Mouse (Mus musculus) adrenal gland, adult 2 months (tissue): ENCODE data around the gene Med22. TPM values are rescaled to one million over a fixed set of nuclear protein-coding genes. Genes with fewer than 3 reads are reported as not detected.
"Not testable (repeated sequence)": the region's sequence is repeated elsewhere in the genome, so short reads cannot be mapped to it uniquely, and the experiment has no call there.

Source experiments
- DNase-seq: peaks from one replicate; pipeline ENCODE4 v3.0.0; 2021
- polyA plus RNA-seq: library from polyadenylated mRNA; depleted of rRNA; stranded (reverse); fragments of >200 nt; gene quantifications from 2 replicates; pipeline ENCODE4 v1.2.3, GENCODE M21; 2012
- total RNA-seq, 2 experiments: library from RNA; stranded (reverse); gene quantifications; 2 replicates each; pipeline ENCODE4 v1.2.3; 2021

Med22 gene
- total and polyA plus RNA-seq, 3 experiments = 45.0 to 56.8 (median 48.3) TPM

DNA sequence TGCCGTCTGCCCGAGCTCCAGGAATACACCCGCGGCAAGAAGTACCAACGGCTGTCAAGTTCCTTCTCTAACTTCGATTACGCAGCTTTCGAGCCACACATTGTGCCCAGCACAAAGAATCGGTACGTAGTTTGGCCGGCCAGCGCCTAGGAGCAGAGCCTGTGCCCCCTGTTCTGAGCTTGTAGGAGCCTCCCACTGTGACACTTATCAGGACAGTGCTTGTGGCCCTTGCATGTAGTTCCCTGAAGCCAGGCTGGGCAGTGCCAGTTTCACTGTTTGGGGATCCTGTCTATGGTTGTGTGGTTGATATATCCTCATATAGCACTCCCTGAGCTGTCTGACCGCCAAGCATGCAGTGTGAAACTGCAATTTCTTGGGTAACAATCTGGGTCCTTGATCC, 6.3 kb upstream of the Med22 start:
- DNase-seq = no peak

DNA sequence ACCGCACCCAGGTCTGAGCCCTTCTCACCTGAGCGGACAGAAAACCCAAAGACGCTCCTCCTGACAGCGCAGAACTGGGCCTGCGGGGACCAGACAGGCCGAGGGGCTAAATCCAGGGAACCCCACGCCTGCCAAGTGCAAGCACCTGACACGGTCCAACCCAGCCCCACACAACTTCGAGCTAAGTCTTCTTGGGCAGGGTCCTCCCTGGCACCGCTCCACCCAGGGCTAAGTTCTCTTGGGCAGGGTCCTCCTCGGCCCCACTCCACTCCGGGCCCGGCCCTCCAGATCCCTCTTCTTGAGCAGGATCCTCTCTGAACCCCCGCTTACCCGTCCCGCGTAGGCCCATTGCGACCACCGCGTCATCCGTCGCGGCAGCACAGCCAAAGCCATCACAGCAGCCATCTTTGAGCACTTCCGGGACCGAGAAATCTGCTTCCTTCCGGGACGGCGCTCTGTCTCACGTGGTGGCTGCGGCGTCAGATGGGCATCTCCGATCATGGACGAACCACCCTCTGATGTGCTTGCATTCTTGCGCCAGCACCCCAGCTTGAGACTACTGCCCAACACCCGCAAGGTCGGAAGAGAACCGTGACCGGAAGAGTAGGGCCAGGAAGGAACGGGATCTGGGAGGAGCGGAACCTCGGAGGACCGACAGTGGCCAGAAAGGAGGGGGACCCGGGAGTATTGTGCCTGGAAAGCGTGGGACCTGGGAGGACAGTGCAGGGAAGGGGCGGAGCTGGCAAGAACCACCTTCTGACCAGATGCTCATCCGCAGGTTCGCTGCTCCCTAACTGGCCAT, 5.7 kb upstream of the Med22 start, which contains the start of the genes Surf2 and Surf1:
Gene Surf2 (plus strand): TSS at position 441 of the 802 bp plus-strand sequence.
Gene Surf1 (minus strand): TSS at position 604 of the 802 bp plus-strand sequence.
- DNase-seq = peak; percentile 90

DNA sequence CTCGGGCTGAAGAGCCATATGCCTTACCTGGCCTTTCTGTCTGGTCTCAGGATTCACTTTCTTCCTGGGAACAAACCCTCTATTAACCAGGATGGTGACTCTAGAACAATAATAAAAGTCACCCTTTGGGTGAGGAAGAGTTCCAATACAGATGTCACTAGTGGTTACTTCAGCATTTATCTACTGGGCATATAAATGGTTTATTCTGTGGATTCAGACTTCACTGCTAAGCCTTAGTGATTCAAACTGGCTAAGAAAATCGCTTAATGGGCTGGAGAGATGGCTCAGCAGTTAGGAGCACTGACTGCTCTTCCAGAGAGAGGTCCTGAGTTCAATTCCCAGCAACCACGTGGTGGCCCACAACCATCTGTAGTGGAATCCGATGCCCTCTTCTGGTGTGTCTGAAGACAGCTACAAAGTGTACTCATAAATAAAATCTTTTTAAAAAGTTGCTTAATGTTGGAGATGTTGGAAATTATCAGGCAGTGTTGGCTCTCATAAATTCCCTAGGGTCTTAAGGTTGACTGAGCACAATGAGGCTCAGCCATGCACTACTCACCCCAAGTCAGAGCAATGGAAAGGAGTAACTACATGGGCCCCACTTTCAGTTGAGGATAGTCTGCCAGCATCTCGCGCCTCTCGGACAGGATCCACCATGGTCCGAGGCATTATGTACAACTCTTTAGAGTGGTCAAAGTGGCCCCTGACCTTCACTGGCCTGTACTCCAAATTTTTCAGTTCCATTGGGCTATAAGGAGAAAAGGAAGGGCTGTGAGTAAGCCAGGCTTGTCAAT, 3.9 kb upstream of the Med22 start:
- no peak for DNase-seq

DNA sequence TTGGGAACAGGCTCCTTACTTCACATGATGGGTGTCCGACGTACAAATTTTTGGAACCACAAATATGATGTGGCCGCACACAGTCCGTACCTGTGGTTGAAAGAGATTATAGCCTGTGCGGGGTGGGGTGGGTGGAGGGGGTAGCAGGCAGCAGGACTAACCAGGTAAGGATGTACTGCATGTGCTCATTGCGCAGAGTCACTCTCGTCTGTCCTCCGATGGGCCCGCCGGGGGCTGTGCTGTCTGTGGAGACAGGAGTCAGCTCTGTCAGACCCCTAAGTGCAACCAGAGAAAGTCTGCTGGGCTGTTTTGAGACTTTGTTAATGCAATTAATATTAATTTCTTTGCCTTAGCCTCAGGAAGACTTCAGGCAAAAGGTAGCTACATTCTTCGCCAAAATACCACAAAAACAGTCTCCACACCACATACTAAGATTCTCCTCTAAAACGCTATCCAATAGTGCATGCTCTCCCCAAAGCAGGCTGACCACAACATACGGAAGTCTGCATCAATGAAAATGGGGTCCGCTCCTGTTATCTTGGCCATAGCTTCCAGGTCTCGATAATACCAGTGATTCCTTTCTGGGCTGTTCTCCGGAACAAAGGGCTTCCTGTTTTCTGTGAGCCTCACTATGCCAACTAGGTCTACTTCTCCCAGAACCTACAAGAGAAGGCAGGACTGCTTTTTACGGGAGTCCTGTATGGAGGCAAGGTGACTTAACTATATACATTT, 3.1 kb upstream of the Med22 start:
- DNase-seq = no peak

DNA sequence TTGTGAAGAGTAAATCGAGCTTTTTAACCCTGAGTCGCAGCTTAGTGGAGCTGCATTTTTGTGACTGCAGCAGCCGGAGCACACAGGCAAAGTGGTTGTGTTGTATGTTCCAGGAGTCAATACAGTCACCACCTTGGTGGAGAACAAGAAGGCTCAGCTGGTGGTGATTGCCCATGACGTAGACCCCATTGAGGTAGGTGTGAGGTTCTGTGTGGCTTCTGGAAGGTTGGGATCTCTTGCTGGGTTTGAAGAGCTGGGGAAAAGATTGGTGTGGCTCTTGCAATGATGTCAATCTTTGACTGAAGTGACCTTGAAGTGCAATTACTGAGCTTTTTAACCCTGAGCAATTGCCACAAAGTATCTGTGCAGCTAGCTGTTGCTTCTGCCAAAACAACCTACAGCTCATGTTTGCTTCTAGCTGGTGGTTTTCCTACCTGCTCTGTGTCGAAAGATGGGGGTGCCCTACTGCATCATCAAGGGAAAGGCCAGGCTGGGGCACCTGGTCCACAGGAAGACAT, 1.8 kb upstream of the Med22 start:
- no peak for DNase-seq

DNA sequence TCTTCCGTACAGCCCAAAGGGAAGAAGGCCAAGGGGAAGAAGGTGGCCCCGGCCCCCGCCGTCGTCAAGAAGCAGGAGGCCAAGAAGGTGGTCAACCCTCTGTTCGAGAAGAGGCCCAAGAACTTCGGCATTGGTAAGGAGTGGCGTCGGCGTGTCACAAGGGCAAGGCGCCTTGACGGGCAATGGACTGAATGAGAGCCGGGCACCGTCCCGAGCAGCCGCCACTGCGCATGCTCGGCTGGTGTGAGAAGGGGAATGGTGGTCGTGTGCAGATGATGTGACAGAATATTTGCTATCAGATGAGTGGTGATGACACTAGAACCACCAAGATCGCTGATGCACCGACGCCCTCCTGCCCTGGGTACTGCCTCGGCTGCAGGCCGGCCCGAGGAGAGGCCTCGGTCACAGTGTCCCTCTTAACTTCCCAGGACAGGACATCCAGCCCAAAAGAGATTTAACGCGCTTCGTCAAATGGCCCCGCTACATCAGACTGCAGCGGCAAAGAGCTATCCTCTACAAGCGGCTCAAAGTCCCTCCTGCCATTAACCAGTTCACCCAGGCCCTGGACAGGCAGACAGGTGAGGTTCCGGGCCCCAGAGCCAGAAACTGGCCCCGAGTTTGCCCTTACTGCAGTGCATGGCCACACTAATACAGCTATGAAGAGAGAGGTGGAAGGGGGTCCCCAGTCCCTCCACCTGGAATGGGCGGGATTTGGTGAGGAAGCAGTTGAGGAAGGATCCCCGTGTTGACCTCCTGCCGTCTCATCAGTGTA, 703 bp upstream of the Med22 start:
- no peak for DNase-seq

DNA sequence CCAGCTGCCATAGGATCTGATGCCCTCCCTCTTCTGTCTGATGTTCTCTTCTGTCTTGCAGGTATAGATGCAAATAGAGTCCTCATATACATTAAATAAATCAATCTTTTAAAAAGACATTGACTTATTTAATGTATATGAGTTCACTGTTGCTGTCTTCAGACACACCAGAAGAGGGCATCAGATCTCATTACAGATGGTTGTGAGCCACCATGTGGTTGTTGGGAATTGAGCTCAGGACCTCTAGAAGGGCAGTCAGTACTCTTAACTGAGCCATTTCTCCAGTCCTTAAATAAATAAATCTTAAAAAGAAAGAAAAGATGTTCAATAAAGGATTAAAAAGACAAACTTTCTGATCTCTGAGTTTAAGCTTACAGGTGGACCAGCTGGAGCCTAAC, 1.1 kb downstream of the Med22 start:
- no peak for DNase-seq

DNA sequence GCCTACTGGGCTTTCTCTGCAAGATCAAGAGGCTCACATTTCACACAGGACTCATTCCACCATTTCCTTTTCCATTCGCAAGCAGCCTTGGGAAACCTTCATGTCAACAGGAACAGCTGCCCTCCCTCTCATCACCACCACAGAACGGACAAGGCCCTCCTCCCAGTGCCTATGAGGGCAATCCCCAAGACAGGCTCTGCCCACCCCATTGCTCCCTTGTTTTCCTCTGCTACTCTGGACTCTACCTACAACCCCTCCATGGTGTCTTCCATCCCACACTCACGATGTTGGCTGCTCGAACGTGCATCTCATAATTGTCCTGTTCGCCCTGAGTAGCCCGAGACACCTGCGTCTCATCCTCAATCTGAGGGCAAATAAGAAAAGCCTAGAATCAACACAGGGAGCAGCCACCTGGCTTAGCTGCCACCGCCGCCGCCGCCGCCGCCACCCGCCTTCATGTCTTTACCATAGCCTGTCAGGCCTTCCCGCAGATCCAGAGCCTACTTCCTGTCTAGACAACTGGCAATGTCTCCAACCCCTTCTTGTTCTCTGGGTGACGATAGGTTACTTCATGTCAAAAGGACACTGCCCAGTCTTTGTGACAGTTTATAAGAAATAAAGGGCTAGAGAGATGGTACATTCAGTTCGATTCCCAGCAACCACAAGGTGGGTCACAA, 1.6 kb downstream of the Med22 start:
- DNase-seq = no peak

DNA sequence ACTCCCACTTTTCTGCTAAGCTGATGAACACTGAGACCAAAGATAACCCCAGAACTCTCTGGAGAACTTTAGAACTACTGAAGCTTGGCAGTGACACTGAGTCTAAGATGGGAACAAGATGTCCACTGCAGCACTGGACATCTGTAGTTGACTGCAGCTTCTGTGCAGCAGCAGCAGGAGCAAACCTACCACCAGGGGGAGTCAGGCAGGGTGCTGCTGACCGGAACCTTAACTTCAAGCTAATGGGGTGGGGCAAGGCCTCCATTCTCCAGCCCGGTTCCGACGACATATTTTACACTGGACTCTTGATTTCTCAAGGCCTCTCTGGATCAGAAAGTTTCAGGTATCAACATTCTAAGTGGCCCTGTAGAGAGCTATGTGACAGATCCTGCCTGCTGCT, 3.4 kb downstream of the Med22 start:
- peak; percentile 65 for DNase-seq

DNA sequence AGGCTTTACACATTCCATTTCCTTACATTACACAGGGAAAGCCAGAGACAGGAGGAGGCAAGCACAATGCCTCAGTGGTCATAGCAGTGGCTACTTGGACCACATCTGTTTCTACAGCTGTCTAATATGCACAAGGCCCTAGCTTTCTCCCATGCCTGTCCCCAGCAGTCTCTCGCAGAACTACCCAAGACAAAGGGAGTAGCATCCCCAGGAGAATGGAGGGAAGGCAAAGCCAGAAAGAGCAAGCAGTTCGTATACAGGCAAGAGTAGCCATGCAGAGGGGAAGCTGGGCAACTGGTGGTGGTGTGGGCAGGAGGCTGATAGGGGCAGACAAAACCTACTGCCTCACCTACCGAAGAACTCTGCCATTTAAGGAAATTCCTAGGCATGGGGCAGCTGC, 4.0 kb downstream of the Med22 start:
- DNase-seq = no peak

DNA sequence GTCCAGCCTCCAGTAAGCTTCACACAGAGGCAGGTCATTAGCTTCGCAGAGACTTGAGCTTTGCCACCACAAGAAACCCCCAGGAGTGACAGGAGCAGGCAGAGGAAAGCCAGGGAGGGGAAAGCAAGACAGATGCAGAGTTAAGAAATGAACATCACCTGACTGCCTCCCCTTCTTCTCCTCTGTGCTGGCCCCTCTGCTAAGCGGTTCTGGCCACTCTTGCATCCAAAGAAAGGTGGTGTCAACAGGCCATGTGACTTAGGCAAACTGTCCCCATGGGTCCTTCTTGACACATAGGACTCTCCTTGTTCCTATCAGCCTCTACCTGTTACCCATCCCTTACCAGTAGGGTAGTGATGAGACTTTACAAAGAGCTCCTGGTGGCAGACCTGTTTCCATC, 4.5 kb downstream of the Med22 start:
- no peak for DNase-seq

DNA sequence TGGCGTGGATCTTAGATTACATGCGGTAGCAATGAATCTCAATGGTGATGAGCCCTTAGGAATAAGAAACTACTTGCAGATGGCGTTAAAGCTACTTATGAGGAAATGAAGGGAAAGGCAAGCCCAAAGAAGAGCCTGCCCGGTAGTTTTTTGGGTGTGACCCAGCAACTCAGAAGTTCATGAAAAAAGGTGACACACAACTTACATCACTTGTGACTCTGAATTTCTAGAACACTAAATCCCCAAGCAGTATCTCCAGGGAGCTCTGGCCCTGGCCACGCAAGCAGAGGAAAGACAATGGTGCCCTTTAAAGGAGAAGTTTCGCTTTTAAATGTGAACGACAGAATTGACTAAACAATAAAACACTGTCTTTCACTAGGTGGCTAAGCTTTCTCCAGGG, 7.2 kb downstream of the Med22 start:
- no peak for DNase-seq

DNA sequence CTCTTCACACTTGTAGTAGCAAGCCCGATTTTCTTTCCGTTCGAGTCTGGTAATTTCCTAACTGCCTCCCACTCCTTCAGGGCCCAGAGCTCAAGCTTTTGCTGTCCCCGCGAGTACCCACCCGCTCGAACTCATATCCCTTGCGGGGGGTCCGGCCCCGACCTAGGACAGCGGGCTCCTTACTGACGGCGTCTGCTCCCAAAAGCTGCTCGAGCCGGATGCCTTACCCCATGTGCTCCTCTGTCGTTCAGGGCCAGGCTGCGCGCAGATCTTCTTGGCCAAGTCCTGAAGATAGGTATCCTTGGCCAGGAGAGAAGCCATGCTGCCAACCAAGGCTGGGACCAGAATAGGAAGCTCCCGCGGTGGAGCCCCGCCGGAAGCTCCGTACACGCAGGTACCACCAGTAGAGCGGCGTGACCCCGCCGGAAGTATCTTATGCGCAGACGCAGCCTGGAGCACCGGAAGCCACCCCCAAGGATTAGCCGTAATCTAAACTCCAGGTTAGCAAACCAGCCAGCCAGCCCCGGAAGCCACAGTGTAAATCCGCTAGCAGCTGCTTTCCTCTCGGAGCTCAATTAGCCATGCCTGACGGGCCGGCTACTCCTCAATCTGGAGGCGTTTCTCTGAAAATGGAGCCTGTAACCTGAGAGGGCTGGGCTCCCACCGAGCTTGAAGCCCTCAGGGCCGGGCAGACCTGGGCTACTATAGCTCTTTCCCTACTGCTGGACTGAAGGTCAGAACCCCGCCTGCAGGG, 7.8 kb downstream of the Med22 start, which contains the start of gene Surf6:
Gene Surf6 (minus strand): TSS at position 413 of the 754 bp plus-strand sequence.
- peak; percentile 98 for DNase-seq

DNA sequence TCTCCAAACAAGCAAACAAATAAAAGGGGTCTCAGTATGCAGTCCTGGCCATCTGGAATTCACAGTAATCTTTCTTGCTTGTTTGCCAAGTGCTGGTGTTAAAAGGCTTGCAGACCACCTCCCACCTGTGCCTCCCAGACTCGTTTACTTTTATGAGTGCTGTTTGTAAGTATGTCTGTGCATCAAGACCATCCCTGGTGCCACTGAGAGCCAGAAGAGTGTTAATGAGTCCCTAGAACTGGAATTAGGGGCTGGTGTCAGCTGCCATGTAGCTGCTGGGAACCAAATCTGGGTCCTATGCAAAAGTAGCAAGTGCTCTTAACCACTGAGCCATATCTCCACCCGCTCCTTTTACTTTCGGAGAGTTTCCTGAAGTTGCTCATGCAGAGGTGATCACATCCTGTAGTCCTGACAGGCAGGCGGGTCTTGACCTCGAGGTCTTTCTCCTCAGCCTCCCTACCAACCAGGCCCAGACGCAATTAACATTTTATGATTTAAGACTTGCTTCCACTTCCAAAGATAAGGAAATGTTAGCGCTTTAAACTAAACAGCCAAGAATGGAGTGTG, 8.6 kb downstream of the Med22 start:
- DNase-seq = no peak

DNA sequence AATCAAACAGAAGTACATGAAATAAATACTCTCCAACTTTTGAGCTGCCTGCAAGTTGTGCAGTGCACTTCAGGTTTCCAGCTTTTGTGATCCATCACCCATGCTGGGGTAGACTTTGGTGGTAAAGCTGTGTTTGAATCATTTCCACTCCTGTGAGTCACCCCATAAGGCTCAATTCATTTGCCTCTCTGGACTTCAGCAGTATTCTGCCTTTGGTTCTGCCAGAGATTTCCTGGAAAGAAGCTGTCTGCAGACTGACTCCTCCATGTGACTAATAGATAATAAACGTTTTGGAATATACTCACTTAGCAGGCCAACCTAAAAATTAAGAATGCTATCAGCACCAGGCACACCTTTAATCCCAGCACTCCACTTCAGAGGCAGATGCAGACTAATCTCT, 9.7 kb downstream of the Med22 start:
- no peak for DNase-seq

DNA sequence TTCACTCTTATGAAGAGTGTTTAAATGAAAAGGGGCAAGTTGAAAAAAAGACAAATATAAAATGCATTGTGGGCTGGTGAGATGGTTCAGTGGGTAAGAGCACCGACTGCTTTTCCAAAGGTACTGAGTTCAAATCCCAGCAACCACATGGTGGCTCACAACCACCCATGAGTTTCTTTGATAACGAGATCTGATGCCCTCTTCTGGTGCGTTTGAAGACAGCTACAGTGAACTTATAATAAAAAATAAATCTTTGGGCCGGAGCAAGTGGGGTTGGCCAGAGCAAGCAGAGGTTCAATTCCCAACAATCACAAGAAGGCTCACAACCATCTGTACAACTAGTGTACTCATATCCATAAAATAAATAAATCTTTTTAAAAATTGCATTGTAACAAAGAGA, 14.6 kb downstream of the Med22 start:
- no peak for DNase-seq

DNA sequence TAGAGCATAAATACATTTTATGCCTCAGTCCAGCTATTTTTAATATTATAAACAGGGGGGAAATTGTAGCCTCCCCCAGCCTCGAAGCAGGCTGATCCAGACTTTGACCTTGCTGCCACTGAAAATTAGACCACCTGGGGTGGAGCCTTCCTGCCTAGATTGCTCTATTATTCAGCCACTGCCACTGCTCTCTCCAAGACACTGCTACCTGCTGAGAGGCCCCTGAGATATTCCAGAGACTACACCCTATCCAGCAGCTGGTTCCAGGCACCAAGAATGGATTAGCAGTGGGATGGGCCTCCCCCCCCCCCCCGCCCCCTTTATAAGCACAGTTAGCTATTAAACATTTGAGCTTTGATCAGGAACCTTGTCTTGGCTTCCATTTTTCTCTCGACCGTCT, 24.3 kb downstream of the Med22 start:
- not testable (repeated sequence) for DNase-seq

DNA sequence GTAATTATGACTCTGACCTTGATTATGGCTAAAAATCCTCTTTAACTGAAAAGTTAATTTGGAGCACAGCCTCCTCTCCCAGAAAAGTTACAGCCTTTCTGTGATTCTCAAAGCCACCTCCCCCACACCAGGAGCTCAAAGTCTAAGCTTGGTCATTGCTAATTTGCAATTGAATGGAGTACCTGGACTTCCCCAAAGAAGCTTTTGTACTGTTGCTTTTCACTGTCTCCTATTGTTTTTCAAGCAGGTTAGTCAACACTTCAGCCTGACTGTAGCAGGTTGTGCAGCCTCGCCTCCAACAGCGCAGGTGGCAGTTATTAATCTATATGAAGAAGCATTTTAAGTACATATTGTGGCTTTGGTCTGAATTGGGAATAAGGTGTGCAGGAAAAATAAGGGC, 24.9 kb downstream of the Med22 start:
- DNase-seq = not testable (repeated sequence)

DNA sequence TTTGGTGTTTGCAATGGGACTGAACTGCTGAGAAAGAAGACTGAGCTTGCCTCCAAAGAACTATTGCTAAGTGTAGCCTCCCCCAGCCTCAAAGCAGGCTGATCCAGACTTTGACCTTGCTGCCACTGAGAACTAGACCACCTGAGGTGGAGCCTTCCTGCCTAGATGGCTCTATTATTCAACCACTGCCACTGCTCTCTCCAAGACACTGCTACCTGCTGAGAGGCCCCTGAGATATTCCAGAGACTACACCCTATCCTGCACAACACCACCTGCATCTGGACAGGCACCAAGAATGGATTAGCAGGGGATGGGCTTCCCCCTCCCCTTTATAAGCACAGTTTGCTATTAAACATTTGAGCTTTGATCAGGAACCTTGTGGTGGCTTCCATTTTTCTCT, 31.9 kb downstream of the Med22 start:
- no peak for DNase-seq

DNA sequence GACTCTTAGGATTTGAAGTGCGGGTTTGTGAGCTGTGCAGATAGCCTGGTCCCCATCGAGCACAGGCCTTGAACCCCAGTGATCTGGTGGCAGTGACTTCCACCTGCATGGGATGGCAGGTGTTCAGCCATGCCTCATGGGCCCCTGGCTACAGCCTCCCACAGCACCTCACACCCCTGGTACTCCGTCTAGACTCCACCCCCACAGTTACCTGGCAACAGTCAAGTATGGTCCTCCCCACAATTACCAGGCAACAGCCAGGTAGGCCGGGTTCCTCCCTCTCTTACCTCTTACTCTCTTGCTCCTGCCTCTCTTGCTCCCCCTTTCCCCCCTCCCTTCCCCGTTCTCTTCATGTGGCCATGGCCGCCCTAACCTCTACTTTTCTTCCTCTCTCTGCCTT, 39.8 kb downstream of the Med22 start:
- no peak for DNase-seq
